Mouse (Mus musculus): Measurements from ENCODE around the gene Kcnc4.

Kcnc4 gene

DNA sequence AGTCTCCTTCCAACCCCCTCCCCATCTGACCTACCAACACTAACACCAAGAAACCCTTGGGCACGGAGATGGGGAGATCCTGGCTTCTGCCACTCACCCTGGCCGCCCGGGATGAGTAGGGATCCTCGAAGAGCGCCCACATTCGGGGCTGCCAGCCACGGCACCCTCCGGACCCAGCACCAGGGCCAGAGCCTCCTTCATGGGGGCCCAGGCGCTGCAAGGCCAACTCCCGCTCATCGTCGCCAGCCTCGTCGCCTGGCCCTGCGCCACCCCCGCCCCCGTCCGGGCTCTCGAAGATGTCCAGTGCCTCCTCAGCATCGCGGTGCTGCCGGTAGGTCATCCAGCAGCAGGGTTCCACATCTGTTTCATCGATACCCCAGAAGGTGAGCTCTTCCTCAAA, 1.2 kb downstream of the Kcnc4 start:
- CTCF ChIA-PET, result no interaction called here

DNA sequence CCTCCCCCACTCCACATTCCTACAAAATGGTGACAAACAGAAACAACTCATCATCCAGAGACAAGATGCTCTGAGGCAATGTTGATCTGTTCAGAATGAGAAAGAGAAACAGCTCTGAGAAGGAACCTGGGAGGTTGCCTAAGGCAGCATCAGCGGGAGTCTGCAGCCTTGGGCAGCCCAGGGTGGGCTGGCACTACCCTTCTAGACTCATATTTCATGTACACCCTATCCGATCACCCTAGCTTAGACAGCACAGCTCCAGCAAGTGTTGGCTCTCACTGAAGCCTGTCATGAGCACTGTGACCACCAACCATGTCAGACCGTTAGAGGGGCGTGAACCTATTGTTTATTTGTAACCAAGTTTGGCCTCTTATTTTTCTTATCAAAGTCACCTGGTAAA, 5.1 kb downstream of the Kcnc4 start:
- CTCF ChIA-PET, result no interaction called here

GRCm38 (mm10) chr3:107446822-107447221, 12.5 kb downstream of the Kcnc4 start:
- CTCF ChIA-PET, result no interaction called here

DNA sequence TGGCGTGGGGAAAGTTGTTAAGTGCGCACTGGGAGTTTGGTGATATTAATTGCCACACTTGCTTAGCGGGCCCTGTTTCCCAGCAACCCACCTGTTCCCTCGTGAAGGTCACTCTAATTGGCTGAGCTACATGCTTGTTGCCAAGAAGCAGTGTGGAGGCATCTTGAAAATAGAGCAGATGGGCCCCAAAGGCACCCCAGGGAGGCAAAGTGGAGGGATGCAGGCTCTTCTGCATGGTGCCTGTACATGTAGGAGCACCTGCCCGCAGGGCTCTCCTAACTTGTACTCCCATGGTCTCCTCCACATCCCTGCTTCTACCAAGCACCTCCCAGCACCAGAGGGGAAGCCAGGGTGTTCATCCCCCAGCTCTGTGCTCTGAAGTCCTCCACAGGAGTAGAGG, 15.5 kb downstream of the Kcnc4 start:
- CTCF ChIA-PET, result no interaction called here

DNA sequence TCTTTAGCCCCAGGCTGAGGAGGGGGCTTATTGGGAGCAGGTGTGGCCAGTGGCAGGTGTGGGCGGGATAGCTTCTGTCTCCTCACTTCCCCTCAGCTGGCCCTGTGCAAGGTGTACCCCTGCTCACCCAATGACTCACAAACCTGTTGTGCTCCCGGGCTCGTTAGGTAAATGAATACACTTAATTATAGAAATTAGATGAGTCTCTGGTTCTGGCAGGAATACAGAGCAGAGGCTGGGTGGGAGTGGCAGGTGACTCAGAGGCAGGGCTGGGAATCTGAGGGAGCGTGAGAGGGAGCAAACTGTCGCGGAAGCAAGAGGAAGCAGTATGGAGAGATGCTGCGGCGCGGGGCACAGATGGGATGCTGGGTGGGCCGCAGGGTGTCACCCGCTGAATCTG, 17.2 kb downstream of the Kcnc4 start:
- CTCF ChIA-PET, result no interaction called here

GRCm38 (mm10) chr3:107441306-107441705, 18.0 kb downstream of the Kcnc4 start:
- CTCF ChIA-PET, result no interaction called here

- CTCF ChIA-PET, result no interaction called here
Measured at GRCm38 (mm10) chr3:107439280-107439679, 20.1 kb downstream of the Kcnc4 start.

GRCm38 (mm10) chr3:107437666-107438065, 21.7 kb downstream of the Kcnc4 start:
- CTCF ChIA-PET, result no interaction called here

DNA sequence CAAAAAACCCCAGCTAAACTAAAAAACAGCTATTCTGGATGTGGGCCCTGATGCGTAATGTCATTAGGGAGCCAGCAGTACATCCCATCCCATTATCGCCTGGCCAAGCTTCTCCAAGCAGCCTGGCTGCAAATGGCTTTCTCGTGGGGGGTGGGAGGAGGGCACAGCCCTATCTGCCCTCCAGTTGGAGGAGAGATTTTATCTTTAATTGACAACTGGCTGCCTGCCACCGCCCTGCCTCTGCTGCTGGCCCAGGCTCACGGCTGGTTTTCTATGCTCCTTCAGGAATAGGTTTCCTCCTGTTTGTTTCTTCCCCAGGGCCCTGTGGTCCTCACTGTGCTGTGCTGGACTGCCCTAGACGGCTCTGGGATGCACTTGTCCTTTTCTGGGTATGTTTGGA, 22.9 kb downstream of the Kcnc4 start:
- CTCF ChIA-PET, result interaction anchor here (0.6 kb wide), 1 partner anchor 563 kb away, joined by 8 read pairs; no protein-coding TSS in a partner anchor

DNA sequence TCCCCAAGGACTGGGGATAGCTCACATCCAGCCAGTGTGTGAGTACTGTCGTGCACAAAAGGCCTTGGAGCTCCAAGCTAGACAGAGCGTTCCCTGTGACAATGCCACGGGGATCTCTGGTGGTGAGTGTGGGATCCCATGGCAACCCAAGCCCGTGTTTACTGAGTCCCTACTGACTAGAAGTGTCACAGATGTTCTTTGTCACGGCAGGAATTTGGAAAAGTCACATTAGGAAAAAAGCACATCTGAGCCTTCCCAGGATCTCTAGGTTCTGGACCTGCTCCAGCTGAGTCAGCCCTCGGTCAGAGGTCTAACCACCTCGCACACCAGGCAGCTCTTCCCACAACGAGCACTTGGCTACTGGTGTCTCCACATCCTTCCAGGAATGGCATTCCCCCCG, 25.7 kb downstream of the Kcnc4 start:
- CTCF ChIA-PET, result no interaction called here

DNA sequence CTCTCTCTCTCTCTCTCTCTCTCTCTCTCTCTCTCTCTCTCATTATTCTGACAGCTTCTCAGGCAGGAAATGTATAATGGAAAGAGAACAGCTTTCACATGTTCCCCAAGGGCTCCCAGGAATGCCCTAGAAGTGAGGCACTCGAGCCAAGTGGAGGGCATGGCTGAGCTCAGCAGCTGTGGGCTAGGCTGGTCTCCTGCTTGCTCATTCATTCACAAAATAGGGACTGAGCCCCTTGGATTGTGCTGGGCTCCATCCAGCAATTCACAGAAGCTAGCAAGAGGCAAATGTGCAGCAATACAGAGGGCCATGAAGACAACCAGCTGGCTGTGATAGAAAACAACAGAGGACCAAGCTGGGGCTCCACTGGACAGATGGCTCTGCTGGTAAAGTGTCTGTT, 28.1 kb downstream of the Kcnc4 start:
- CTCF ChIA-PET, result no interaction called here

DNA sequence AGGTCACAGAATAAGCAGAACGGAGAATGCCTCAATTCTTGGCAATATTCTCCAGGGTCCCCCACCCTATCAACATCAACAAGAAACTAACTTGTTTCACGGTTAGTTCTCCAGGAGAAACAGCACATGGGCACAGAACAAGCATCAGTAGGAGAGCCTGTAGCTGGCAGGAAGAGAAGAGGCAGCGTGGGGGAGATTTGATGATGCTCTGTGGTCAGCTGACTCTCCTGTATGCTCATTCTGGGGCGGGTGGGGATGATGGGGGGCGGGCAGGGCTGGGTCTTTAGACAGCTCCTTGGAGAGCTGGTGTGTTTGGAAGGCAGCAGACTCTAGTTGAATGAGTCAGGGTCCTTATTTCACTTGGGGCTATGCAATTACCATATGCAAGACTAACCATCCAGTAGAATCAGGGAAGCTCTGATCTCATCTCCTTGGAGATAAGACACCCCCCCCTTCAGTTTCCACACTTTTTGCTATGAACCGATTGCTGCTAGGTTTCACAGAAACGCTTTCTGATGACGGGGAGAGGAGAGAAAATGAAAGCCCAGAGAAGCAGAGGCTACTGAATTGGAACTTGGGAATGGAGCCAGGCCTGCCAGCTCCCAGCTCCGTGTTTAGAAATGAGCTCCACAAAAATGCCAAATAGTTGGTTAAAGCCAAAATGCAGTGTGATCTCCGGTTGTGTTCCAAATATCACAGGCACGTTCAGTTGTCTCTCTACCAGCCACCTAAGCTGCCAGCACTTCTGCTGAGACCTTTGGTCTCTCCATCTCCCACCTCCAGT, 34.9 kb downstream of the Kcnc4 start:
- CTCF ChIA-PET, result no interaction called here

GRCm38 (mm10) chr3:107420156-107420555, 39.2 kb downstream of the Kcnc4 start:
- CTCF ChIA-PET, result no interaction called here

DNA sequence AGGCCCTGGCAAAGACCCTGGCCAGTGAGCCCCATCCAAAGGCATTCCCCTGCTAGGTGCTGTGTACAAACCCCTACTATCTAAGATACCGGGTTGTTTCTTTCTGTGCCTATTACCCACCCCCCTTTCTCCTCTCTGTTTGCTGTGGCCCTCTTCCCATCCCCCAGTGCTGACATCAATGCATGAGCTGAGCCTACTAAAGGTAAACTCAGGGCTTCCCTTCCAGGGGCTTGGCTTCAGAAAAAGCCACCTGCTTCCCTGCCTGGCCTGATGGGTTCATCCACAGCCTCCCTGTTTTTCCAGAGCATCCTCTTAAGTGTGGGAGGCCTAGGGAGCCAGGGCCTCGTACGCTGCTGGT, 42.1 kb downstream of the Kcnc4 start:
- CTCF ChIA-PET, result no interaction called here

DNA sequence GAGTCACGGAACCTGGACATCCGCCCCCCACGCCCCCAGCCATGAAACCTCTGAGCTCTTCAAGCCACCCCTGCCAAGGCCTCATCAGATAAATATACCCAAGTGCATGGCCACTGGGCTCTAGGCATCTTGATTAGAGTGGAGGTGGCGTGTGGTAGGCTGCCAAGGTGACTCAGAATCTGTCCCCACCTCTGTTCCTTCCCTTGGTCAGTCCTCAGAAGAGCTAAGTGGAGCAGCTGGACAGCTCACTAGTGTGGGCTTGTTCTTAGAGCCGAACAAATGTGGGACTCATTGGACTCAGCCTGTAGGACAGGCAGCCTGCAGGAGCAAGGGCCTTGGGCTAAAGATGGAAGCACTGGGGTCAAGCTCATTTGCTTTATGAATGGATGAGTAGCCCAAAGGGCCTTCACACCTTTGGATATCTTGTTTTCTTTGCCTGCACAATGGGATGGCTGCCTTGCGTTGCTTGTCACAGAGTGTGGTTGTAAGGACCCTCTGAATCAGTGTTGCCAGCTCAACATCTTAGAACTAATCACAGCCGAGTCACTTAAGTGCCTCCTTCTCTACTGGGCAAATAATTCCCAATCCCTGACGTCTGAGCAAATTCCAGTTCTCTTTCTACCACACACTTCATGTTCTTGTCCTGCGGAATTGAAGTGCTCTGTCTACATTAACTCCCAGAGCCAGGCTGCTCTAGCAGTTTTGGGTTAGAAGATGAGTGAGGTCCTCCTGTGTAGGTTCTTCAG, 42.6 kb downstream of the Kcnc4 start:
- CTCF ChIA-PET, result no interaction called here

DNA sequence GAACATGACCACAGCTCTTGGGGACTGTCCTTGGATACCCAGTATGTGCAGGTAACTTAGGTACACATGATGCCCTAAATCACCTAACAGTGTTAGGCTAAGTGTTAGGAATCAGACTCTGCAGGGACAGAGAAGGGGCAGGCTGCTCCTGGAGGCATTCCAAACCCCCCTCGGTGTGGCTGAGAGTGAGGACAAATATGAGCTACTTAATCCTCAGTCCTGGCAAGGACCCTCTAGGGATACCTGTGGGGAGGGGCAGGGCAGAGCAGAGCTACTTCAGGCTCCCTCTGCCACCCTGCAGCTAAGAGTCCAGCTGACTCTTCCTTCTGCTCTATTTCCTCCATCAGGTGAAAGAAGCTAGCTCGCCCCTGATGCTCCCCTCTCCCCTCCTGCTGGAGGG, 46.3 kb downstream of the Kcnc4 start:
- CTCF ChIA-PET, result no interaction called here

DNA sequence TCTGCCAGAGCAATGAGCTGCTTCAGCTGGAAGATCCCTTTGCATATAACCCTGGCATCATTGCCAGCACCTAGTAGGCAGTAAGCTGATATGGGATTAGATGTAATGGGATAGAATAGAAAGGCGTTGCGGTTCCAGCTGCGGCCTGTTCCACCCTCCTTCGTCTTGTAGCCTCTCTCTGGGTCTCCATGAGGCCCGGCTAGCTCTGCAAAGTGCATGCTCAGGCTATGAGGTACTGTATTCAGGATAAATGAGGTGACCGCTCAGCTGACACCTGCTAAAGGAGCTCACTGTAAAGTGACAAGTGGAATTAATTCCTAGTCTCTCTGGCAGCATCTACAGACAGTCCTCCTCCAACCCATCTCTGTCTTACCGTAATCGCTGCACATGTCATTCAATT, 46.8 kb downstream of the Kcnc4 start:
- CTCF ChIA-PET, result no interaction called here

DNA sequence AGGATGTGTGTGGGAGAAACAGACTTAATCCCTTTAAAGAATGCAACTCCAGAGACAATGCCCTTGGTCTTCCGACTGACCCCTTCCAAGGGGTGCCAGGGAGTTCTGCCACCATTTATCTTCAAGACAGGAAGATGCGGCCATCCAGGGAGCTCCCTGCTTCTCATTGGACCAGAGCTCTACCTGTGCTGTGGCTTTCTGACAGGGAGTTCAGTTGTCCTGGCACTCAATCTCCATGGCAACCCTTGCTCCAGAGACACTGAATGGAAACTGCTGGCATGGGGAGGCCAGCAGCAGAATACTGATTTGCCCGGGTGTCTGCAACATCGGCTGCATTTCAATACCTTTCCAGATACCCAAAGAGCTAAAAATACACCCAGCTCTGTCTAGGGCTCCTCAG, 47.7 kb downstream of the Kcnc4 start:
- CTCF ChIA-PET, result no interaction called here

- CTCF ChIA-PET, result no interaction called here
Measured at GRCm38 (mm10) chr3:107401401-107401800, 58.0 kb downstream of the Kcnc4 start.

GRCm38 (mm10) chr3:107399991-107400640, 59.2 kb downstream of the Kcnc4 start:
- CTCF ChIA-PET, result no interaction called here

- CTCF ChIA-PET, result no interaction called here
Measured at GRCm38 (mm10) chr3:107391198-107391597, 68.2 kb downstream of the Kcnc4 start.

All from spleen, embryonic (tissue).